ENCODE assay signal across 9 mouse cellular contexts in the genomic region with DNA sequence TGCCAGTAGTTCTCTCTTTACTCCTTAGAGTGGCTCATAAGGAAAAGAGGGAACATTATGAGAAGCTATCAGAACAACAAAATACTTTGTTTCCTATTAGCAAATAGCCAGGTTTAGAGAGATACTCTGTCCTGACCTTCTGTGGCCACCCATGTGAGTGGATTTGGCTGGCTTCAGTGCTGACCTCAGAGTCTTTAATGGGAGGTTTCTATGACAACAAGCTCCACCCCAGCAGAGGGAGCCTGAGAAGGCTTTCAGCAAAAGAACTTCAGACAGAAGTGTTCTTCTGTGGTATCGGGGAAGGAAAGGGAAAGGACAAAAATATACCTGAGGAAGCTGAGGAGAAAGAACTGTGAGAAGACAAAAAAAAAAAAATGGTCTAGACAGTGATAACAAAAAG.
DNase-seq lines count a peak whose midpoint lies in the region; ATAC-seq and TF ChIP-seq lines count a peak whose summit lies in the region.
"Had no signal": no experiment of that assay in that cellular context is flagged by ENCODE, and none has a peak within 500 bp of the region (broad histone marks: within the 10 kb centered on the region; RNA-seq: fewer than 3 reads in every experiment).

No protein-coding gene starts in this region.

- no peak for TF ChIP-seq POLR2A in thymus, adult 2 months (IDR thresholded peaks at IDR 0.05; ENCODE audit: control insufficient read depth, extremely low read depth, insufficient read depth, low read length, poor library complexity)

- H3K27me3 ChIP-seq in hindbrain, embryonic 10.5 days (ENCODE audit: insufficient read depth, poor library complexity, severe bottlenecking) = peaks cover 9% of the 10 kb centered on the region; the same call in 1 of the 2 replicates
- H3K27me3 ChIP-seq in hindbrain, embryonic 13.5 days = peaks cover 3% of the 10 kb centered on the region; the same call in 1 of the 2 replicates
- H3K27me3 ChIP-seq in thymus, adult 2 months (ENCODE audit: control insufficient read depth, insufficient read depth, low read length) = no peaks in the 10 kb centered on the region

- no peak for ATAC-seq in hindbrain, embryonic 13.5 days (ENCODE audit: low FRiP score)
- no peak for ATAC-seq in granulocyte monocyte progenitor cell, adult 5-6 weeks (replicated peaks; ENCODE audit: poor library complexity, severe bottlenecking)

- TF ChIP-seq CTCF in thymus, adult 2 months (IDR thresholded peaks at IDR 0.05; ENCODE audit: borderline replicate concordance, control insufficient read depth, extremely low read depth, insufficient read depth, low read length, poor library complexity) = no peak

- no peaks in the 10 kb centered on the region for H3K9me3 ChIP-seq in hindbrain, embryonic 10.5 days
- no peaks in the 10 kb centered on the region for H3K9me3 ChIP-seq in hindbrain, embryonic 13.5 days

- H3K4me3 ChIP-seq in hindbrain, embryonic 10.5 days = no peak overlapping the region
- H3K4me3 ChIP-seq in hindbrain, embryonic 13.5 days = no peak overlapping the region
- H3K4me3 ChIP-seq in thymus, adult 2 months (ENCODE audit: control insufficient read depth, insufficient read depth, low read length) = no peak overlapping the region

- H3K4me1 ChIP-seq in hindbrain, embryonic 10.5 days (replicated peaks) = peaks cover 10% of the 10 kb centered on the region; the same call in 1 of the 2 replicates
- H3K4me1 ChIP-seq in hindbrain, embryonic 13.5 days (replicated peaks) = 0 out of 2 replicates have a peak, but pooled peaks cover 2% of the 10 kb centered on the region
- H3K4me1 ChIP-seq in thymus, adult 2 months (replicated peaks; ENCODE audit: control insufficient read depth, insufficient read depth, low read length) = no peaks in the 10 kb centered on the region

- no peak overlapping the region for H3K9ac ChIP-seq in hindbrain, embryonic 13.5 days

- 41% methylated on average over 1 of the region's 1 CpGs for WGBS in hindbrain, embryonic 10.5 days
- 20% methylated on average over 1 of the region's 1 CpGs for WGBS in hindbrain, embryonic 13.5 days
- 8% methylated on average over 1 of the region's 1 CpGs for WGBS in thymus, adult 2 months

- no peaks in the 10 kb centered on the region for H3K36me3 ChIP-seq in hindbrain, embryonic 10.5 days
- H3K36me3 ChIP-seq in hindbrain, embryonic 13.5 days = no peaks in the 10 kb centered on the region
- H3K36me3 ChIP-seq in thymus, adult 2 months (ENCODE audit: control insufficient read depth, insufficient read depth, low read length) = no peaks in the 10 kb centered on the region

- no peak overlapping the region for H3K4me2 ChIP-seq in hindbrain, embryonic 13.5 days

- H3K27ac ChIP-seq in hindbrain, embryonic 10.5 days = peak overlapping the region; percentile 59; the same call in 1 of the 2 replicates
- no peak overlapping the region for H3K27ac ChIP-seq in hindbrain, embryonic 13.5 days
- no peak overlapping the region for H3K27ac ChIP-seq in thymus, adult 2 months (ENCODE audit: control insufficient read depth, insufficient read depth, low read length)
- H3K27ac ChIP-seq: macrophage had no signal

- DNase-seq in hindbrain, embryonic 10.5 days (ENCODE audit: low spot score) = peak; percentile 34
- peak; percentile 32 for DNase-seq in adrenal gland, adult 8-10 months
- peak; percentile 3 for DNase-seq in gastrocnemius, postnatal 10 days
- DNase-seq in lung, adult 18-20 months = peak; percentile 41 to 66
- DNase-seq in B cell, adult 2 months = no peak
- DNase-seq in thymus, adult 2 months = no peak

Comparison
In these comparisons a context has a peak if more than half of its experiments do, and no peak if none do; other contexts are left out.
1. DNase-seq: peak in hindbrain, embryonic 10.5 days (single experiment), adrenal gland, adult 8-10 months (single experiment), gastrocnemius, postnatal 10 days (single experiment) and lung, adult 18-20 months (2 of 2); none in B cell, adult 2 months (0 of 2) and thymus, adult 2 months (single experiment).